Mouse (Mus musculus) CH12F3 (cell line): ENCODE results near the gene Ankrd34c.

ENCODE experiments used
- in situ Hi-C: fragments of 300-500 bp; cut with MboI; formaldehyde crosslinking; loops from 2 replicates; pipeline ENCODE4 v1.14.3; 2020; ENCODE audit warnings: low sequenced_read_pairs

Gene Ankrd34c

GRCm38 (mm10) chr9:89686262-89686661, 52.0 kb downstream of the Ankrd34c start:
- in situ Hi-C loops, result loop anchor here (25.0 kb wide), 1 partner anchor 449 kb away; no protein-coding TSS in a partner anchor

- in situ Hi-C loops, result loop anchor here (25.0 kb wide), 1 partner anchor 442 kb away; no protein-coding TSS in a partner anchor
These were observed 59.3 kb downstream of the Ankrd34c start for GRCm38 (mm10) chr9:89678974-89679373.
